Mouse (Mus musculus) ES-Bruce4 (cell line): ENCODE results near the gene Map3k6.

ENCODE experiments used
- CTCF ChIP-seq: IDR thresholded peaks from one replicate; pipeline ENCODE4 v1.8.1; 2011; ENCODE audit warnings: low read depth, low read length
- POLR2A ChIP-seq: IDR thresholded peaks from one replicate; pipeline ENCODE4 v1.8.1; 2011; ENCODE audit warnings: low read length; ENCODE audit not compliant: insufficient read depth

DNA sequence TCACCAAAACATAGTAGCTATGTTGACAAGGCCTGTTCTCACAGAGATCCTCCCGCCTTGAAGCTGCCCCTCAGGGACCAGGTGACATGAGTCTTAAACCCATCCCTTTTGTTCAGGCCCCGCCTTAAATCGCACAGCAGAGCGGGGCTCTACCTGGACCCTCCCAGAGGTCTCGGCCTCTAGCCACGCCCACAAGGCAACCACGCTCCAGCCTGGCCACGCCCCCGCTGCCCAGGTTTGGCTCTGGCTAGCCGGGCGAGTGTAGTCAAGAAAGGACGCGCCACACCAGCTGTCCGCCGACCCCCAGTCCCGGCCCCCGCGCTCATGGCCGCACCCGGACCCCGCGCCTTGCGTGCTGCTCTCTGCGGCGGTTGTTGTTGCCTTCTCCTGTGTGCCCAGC is 20.0 kb upstream of the Map3k6 start:
- TF ChIP-seq CTCF (no peak), POLR2A (no peak)
